Mouse (Mus musculus) cerebellum, adult (tissue): ENCODE data around the gene Slc12a9.

Experiments
- ATAC-seq: cut with Nextera tagmentation; 2 replicates; pipeline ENCODE4 v1.9.2; 2017; ENCODE audit warnings: mild to moderate bottlenecking, moderate library complexity, mixed read lengths; ENCODE audit not compliant: insufficient number of reproducible peaks, low FRiP score, low TSS enrichment

Gene Slc12a9

GRCm38 (mm10) chr5:137333512-137334174, at the start of gene Slc12a9:
Gene Slc12a9 (minus strand): TSS chr5:137333597.
- peak; percentile 57; the same call in 1 of the 2 replicates for ATAC-seq

GRCm38 (mm10) chr5:137381152-137381551, 47.8 kb upstream of the Slc12a9 start:
- ATAC-seq, result no peak

- ATAC-seq, result no peak
Measured at GRCm38 (mm10) chr5:137377603-137378002, 44.2 kb upstream of the Slc12a9 start.

GRCm38 (mm10) chr5:137377176-137377575, 43.8 kb upstream of the Slc12a9 start:
- no peak for ATAC-seq

GRCm38 (mm10) chr5:137376722-137377121, 43.3 kb upstream of the Slc12a9 start:
- no peak for ATAC-seq

- ATAC-seq, result no peak
Measured at GRCm38 (mm10) chr5:137376198-137376597, 42.8 kb upstream of the Slc12a9 start.

- ATAC-seq, result no peak
Measured at GRCm38 (mm10) chr5:137375627-137376026, 42.2 kb upstream of the Slc12a9 start.

- ATAC-seq, result no peak
Measured at GRCm38 (mm10) chr5:137374521-137375080, 41.2 kb upstream of the Slc12a9 start.

GRCm38 (mm10) chr5:137373371-137373950, 40.1 kb upstream of the Slc12a9 start:
- no peak for ATAC-seq

- ATAC-seq, result no peak
Measured at GRCm38 (mm10) chr5:137369665-137370064, 36.3 kb upstream of the Slc12a9 start.

- ATAC-seq, result no peak
Measured at GRCm38 (mm10) chr5:137358382-137358781, 25.0 kb upstream of the Slc12a9 start.

GRCm38 (mm10) chr5:137354091-137354490, 20.7 kb upstream of the Slc12a9 start:
- ATAC-seq, result no peak

- no peak for ATAC-seq
Measured at GRCm38 (mm10) chr5:137352011-137352975, 18.9 kb upstream of the Slc12a9 start.

- ATAC-seq, result no peak
Measured at GRCm38 (mm10) chr5:137351394-137351793, 18.0 kb upstream of the Slc12a9 start.

- no peak for ATAC-seq
Measured at GRCm38 (mm10) chr5:137351058-137351380, 17.6 kb upstream of the Slc12a9 start.

GRCm38 (mm10) chr5:137350205-137351057, 17.0 kb upstream of the Slc12a9 start:
- ATAC-seq, result no peak

- no peak for ATAC-seq
Measured at GRCm38 (mm10) chr5:137349384-137350204, 16.2 kb upstream of the Slc12a9 start, which contains the start of gene Ephb4. Gene Ephb4 (plus strand): TSS chr5:137350109.

GRCm38 (mm10) chr5:137348482-137349383, 15.3 kb upstream of the Slc12a9 start:
- no peak for ATAC-seq
